Mouse (Mus musculus): ENCODE measurements around the gene Acaca. TPM values are rescaled to one million over a fixed set of nuclear protein-coding genes. Genes with fewer than 3 reads are reported as not detected.

Acaca gene
- polyA plus RNA-seq, 1 experiment from 2014 or later: 5.5 TPM

- 0 out of 2 replicates have a peak, but pooled peaks cover 6% of the 10 kb centered on the region for H3K36me3 ChIP-seq (ENCODE audit: insufficient read depth, low read length)
- WGBS: 91% methylated on average over 3 of the region's 3 CpGs
- TF ChIP-seq CTCF (IDR thresholded peaks at IDR 0.05; ENCODE audit: low read depth): no peak
- no peak overlapping the region for H3K27ac ChIP-seq
- H3K9me3 ChIP-seq (replicated peaks; ENCODE audit: low read length): no peaks in the 10 kb centered on the region
- no peaks in the 10 kb centered on the region for H3K4me1 ChIP-seq (replicated peaks; ENCODE audit: insufficient read depth, low read length)
- no peak overlapping the region for H3K4me3 ChIP-seq (replicated peaks; ENCODE audit: low read depth, low read length)
- DNase-seq (ENCODE audit: low spot score) (no peak), ATAC-seq (replicated peaks; ENCODE audit: low FRiP score, low read depth) (no peak)
- no peaks in the 10 kb centered on the region for H3K27me3 ChIP-seq (ENCODE audit: insufficient read depth, low read length)
- H3K9ac ChIP-seq (ENCODE audit: low read depth, low read length): no peak overlapping the region
- no peak overlapping the region for H3K4me2 ChIP-seq (ENCODE audit: low read length)
Observed at GRCm38 (mm10) chr11:84440402-84440801, 310.9 kb downstream of the Acaca start.

GRCm38 (mm10) chr11:84442554-84443331, 313.3 kb downstream of the Acaca start:
- Histone ChIP-seq H3K27ac (peak overlapping the region; percentile 20; the same call in 1 of the 2 replicates), H3K4me2 (ENCODE audit: low read length) (no peak overlapping the region), H3K4me1 (replicated peaks; ENCODE audit: insufficient read depth, low read length) (no peaks in the 10 kb centered on the region), H3K9me3 (replicated peaks; ENCODE audit: low read length) (no peaks in the 10 kb centered on the region), H3K36me3 (ENCODE audit: insufficient read depth, low read length) (peaks cover 12% of the 10 kb centered on the region; the same call in 1 of the 2 replicates), H3K9ac (ENCODE audit: low read depth, low read length) (no peak overlapping the region), H3K27me3 (ENCODE audit: insufficient read depth, low read length) (no peaks in the 10 kb centered on the region), H3K4me3 (replicated peaks; ENCODE audit: low read depth, low read length) (no peak overlapping the region)
- DNase-seq (ENCODE audit: low spot score) (peak; percentile 19), ATAC-seq (replicated peaks; ENCODE audit: low FRiP score, low read depth) (peak; percentile 92)
- no peak for TF ChIP-seq CTCF (IDR thresholded peaks at IDR 0.05; ENCODE audit: low read depth)
- 72% methylated on average over 4 of the region's 4 CpGs for WGBS

Other genes starting within 250 kb of the Acaca start
- gene Ddx52, start 187.6 kb upstream of the Acaca start, polyA plus RNA-seq (2015; fragmentation: Nextera tagmentation; extraction: Ambion mirVana): 32.5 and 34.8 TPM in 2 replicates
- 6.9 and 7.3 TPM in 2 replicates for gene Synrg, start 165.2 kb upstream of the Acaca start, polyA plus RNA-seq (2015; fragmentation: Nextera tagmentation; extraction: Ambion mirVana)
- gene Dusp14, start 60.4 kb upstream of the Acaca start, polyA plus RNA-seq (2015; fragmentation: Nextera tagmentation; extraction: Ambion mirVana): 45.6 and 47.2 TPM in 2 replicates
- 23.3 and 25.7 TPM in 2 replicates for gene Tada2a, start 72 bp upstream of the Acaca start, polyA plus RNA-seq (2015; fragmentation: Nextera tagmentation; extraction: Ambion mirVana)
- gene Gm11437, start 37.8 kb downstream of the Acaca start, polyA plus RNA-seq (2015; fragmentation: Nextera tagmentation; extraction: Ambion mirVana): not detected in 2 replicates

All from kidney, postnatal 0 days (tissue).